Mouse (Mus musculus): ENCODE results near the gene Ccnyl1.
"Not testable (repeated sequence)": the region's sequence is repeated elsewhere in the genome, so short reads cannot be mapped to it uniquely, and the experiment has no call there.

Gene Ccnyl1

GRCm38 (mm10) chr1:64690213-64691013 lies at the start of gene Ccnyl1:
TSS of gene Ccnyl1 (plus strand) at chr1:64690455.
- peak; percentile 99 for DNase-seq

DNA sequence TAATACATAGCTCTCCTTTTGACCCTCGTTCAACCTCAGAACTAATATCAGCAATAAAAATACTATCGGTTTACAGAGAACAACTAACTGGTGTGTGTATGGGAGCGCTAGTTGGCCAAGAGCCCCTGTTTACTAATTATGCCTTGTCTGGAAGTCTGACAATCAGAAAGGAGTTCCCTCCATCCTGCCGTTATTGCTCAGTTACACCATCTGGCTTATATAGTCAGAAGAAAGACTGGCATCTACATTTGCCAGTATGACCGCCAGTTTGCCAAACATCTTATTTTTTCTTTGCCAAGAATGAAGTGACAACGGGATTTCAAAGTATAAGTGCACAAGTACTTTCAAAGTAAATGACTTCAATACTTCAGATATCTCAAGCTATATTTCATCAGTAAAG lies 49.2 kb upstream of the Ccnyl1 start:
- DNase-seq = no peak

GRCm38 (mm10) chr1:64642541-64642940 lies 47.7 kb upstream of the Ccnyl1 start:
- not testable (repeated sequence) for DNase-seq

GRCm38 (mm10) chr1:64644513-64644912 lies 45.7 kb upstream of the Ccnyl1 start:
- no peak for DNase-seq

DNA sequence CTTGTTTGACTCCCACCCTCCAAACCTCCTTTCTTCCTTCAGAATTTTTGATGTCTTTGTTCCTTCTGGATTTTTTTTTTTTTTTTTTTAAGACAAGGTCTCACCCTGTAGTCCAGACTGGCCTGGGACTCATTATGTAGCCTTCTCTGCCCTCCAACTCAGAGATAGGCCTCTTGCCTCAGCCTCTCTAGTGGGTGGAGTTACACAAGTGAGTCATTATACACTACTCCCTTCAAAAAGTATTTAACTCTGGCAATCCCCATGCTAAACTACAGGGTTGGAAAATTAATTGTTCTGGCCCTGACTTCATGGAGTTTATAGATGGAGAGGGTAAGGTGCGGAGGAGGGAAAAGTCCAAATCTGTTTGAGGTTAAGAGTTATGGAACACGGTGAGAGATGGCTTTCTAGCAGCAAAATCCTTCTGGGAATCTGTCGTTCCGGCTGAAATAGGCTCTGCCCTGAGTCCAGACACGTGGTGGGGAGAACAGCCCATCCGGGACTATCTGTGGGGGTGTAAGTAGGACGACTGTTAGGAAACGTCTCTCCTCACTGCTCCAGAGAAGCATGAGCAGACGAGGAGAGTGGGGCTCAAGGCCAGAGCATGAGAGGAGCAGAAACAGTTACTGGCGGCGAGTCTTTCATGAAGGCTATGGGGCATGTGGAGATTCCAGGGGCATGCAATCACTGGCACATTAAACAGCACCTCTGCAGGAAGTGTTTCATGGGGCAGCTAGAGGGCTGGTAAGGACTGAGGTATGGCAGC lies 40.7 kb upstream of the Ccnyl1 start:
- DNase-seq = no peak

DNA sequence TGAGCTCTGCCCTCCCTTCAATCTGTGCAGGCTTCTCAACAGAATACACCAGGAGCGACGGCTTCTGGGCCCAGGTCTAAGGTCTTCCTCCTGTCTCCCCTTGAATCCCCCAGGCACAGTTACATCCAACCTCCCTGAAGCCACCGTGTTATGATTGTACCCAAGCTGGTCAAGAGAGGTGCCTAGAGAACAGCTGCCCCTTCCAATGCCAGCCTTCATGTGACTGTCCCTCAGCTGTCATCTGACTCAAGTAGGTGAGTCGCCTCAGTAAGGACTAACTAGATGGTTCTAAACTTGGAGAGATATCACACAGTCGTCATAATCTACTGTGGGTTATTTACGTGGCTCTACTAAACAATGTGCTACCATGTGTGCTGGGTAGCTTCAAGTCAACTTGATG lies 36.6 kb upstream of the Ccnyl1 start:
- DNase-seq = no peak

- no peak for DNase-seq
Measured at GRCm38 (mm10) chr1:64655415-64655814, 34.8 kb upstream of the Ccnyl1 start.

DNA sequence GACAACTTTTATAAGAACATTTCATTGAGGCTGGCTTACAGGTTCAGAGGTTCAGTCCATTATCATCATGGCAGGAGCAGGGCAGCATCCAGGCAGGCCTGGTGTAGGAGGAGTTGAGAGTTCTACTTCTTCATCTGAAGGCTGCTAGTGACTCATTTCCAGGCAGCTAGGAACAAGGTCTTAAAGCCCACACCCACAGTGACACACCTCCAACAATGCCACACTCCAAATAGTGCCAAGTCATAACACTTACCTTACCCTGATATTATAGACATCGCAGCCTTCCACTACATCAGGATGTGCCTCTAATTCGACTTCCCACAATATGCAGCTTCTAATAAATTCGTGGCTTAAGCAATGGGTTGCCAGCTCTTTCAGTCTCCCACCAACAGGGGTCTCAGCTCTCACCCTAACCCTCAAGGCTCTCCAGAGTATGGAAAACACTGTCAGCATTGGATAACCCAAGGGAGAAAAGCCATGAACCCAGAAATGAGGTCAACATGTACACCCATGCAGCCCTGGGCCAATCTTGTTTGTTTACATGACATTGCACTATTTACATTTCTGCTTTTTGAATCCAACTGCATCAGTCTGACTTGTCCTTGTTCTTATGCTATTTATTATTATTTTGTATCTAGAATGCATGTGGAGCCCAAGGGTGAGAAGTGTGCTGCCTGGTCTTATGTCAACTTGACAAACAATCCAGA lies 33.7 kb upstream of the Ccnyl1 start:
- DNase-seq = no peak

- peak; percentile 11 for DNase-seq
Measured at GRCm38 (mm10) chr1:64658876-64659275, 31.4 kb upstream of the Ccnyl1 start.

DNA sequence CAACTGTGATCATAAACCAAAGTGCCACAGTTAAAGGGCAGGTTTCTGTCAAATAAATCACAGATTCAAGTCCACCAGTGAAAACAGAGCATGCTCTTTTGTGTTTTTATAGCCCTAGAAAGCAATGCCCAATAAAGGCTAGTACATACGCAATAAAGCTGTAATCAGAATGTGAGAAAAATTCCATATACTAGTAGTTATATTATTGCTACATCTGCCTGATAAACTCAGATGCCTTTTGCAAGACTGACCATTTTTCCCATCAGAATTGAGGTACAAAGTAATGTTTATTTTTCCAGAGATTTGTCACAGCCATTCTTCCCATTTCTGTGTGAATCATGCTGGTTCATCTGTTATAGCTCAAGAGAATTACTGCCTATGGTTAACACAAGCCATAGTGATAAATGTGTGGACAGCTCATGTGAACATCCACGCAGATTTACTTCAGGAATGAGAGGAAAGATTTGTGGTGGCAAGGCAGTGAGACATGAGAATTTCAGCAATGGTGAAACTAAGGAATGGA lies 23.1 kb upstream of the Ccnyl1 start:
- no peak for DNase-seq

- no peak for DNase-seq
Measured at GRCm38 (mm10) chr1:64669451-64669850, 20.8 kb upstream of the Ccnyl1 start.

DNA sequence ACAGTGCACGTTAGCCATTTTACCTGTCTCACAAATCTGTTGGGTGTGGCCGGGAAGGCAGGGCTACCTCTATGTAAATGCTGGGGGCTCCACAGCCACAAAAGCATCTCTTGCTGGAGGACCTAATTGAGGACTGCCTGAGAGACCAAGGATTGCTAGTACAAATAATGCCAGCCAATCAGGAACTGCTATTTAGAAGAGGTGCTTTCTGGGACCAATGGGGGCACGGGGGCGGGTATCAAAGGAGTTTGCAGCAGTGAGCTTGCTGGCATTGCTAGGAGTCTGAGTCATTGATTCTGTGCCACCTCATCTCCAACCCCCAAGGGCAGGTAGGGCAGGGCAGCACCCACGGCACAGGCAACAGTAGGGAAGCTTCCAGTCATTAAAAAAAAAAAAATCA lies 16.3 kb upstream of the Ccnyl1 start:
- DNase-seq = no peak

GRCm38 (mm10) chr1:64676060-64676839 lies 14.0 kb upstream of the Ccnyl1 start:
- no peak for DNase-seq

DNA sequence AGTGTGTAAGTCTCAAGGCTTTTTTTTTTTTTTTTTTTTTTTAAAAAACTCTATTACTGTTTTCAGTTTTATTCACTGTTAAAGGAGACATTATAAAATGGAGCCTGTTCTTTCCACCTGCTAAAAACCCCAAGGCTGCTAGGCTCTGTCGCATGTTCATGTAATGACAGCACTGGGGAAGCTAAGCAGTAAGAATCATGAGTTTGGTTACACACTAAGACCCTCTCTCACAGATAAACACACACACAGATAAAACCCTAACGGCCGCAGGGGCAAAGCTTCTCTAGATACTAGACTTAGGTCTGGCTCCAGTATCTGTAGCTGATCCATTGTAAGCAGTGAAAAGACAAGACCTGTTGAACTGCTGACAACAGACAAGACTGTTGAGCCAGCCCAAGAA lies 8.8 kb upstream of the Ccnyl1 start:
- no peak for DNase-seq

- DNase-seq = no peak
Measured at GRCm38 (mm10) chr1:64683039-64683438, 7.2 kb upstream of the Ccnyl1 start.

GRCm38 (mm10) chr1:64684440-64684839 lies 5.8 kb upstream of the Ccnyl1 start:
- no peak for DNase-seq

DNA sequence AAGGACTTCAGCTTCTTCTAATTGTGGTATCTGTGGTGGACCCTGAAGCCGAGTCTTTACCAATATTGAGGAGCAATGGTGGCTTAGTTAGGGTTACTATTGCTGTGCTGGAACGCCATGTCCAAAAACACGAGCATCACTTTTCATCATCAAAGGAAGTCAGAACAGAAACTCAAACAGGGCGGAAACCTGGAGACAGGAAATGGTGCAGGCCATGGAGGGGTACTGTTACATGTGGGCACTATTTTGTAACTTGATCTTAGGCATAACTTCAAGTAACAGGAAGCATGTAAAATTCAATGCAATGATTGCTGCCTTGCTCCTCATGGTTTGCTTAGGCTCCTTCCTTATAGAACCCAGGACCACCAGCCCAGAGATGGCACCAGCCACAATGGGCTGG lies 2.2 kb upstream of the Ccnyl1 start:
- DNase-seq = no peak

DNA sequence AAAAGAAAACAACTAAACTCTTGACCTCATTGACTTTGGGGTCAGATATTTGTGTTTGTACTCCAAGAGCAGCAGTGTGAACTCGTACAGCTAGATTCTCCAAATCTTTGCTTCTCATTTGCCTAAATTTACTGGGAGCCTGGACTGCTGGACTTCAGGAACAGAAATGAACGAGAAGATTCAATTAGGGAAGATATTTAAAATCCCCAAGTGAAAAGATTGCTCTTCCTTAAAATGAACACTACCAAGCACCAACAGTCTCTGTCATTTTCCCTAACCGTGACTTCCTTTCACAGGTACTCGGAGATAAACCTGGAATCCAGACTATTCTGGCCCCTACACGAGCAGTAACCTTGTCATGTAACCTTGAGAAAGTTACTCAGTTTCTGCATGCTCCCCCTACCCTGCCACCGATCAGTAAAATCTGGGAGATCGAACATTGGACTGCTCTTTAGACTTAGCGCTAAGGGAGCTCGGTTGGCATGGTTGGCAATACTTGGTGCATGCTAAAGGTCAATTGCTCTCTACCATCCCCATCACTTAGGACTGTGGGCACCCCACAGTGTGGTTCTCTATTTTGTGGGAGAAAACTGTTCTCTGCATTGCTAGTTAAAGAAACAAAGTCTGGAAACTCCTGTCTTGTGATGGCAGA lies 568 bp upstream of the Ccnyl1 start:
- DNase-seq = no peak

DNA sequence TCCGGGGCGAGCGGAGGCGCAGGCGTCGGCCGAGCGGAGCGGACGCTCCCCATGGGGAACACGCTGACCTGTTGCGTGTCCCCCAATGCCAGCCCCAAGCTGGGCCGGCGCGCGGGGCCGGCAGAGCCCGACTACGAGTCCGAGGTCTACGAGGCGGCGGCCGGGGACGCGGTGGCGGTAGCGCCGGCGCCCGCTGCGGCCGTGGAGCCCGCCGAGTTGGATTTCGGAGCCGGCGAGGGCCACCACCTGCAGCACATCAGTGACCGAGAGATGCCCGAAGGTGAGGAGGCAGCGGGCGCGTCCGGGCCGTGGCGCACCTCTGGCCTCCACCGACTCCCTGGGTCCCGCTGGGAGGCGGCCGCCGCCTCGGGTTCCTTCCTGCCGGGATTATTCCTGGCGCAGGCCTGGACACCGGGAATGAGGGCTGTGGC lies 881 bp downstream of the Ccnyl1 start:
- peak; percentile 67 for DNase-seq

DNA sequence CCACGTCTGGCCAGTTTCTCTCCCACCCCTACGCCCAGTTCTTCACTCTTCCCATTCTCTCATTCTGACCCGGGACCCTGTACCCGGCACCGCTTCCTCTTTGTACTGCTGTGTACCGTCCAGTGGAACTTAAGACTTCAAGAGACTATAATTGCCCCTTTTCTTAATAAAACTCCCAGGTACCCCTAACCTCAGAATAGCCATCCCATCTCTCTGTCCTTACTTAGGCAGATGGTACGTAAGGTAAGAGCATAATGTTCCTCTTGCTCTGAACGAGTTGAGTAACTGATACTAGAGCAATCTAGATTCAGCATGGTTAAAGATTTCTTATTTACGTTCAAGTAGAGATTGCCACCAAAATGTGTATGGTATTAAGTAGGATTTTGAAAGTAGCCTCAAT lies 1.3 kb downstream of the Ccnyl1 start:
- DNase-seq = no peak

DNA sequence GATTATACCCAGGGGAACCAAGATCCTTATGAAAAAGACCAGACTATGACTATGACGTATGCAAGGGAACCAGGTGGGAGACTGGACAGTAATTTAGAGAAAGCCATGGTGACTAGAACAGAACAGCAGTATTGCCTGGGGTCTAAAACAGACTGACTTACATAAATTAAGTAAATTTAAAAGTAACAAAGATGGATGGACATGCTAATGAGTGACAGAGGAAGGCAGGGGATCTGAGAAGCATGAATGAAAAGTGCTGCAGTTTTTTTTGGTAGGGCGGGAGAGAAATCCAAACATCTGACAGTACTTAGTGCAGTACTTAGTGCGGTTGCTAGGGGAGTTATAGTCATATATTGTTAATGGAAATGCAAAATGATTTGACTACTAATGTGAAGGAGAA lies 4.9 kb downstream of the Ccnyl1 start:
- no peak for DNase-seq

GRCm38 (mm10) chr1:64701780-64702179 lies 11.5 kb downstream of the Ccnyl1 start:
- DNase-seq = peak; percentile 23

Measured in kidney, postnatal 10 days (tissue).